Mouse (Mus musculus) left cerebral cortex, adult 11 months (tissue): ENCODE measurements at regions not wholly inside any gene's neighbourhood (a gene's known extent, or its start where the extent isn't known, plus 50 kb on each side); places are given as distances from the start of the nearest gene placed in this dataset.
A peak's percentile ranks its signal among the peaks of the same experiment; 100 is the strongest.
"Not testable (repeated sequence)": the region's sequence is repeated elsewhere in the genome, so short reads cannot be mapped to it uniquely, and the experiment has no call there.

ENCODE experiments used
- DNase-seq: peaks from one replicate; pipeline ENCODE4 v3.0.0; 2022; ENCODE audit warnings: low spot score

GRCm38 (mm10) chr11:91524019-91524418 lies 53.3 kb downstream of the Kif2b start:
- DNase-seq, result no peak

DNA sequence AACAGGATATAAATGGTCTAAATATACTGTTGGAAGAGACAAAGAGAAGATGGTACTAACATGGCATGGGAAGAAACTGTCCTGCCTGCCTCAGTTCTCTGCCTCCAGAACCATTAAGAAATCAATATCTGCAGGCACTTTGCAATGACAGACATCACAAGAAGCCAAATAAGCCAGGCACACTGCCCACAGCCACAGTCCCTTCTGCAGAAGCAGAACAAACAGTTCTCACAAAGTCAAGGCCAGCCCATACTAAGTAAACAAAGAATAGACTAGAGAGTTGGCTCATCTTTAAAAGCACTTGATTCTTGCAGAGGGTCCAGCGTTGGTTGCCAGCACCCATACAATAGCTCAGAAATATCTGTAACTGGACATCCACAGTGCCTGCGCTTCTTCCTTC lies 98.1 kb downstream of the Kif2b start:
- no peak for DNase-seq

DNA sequence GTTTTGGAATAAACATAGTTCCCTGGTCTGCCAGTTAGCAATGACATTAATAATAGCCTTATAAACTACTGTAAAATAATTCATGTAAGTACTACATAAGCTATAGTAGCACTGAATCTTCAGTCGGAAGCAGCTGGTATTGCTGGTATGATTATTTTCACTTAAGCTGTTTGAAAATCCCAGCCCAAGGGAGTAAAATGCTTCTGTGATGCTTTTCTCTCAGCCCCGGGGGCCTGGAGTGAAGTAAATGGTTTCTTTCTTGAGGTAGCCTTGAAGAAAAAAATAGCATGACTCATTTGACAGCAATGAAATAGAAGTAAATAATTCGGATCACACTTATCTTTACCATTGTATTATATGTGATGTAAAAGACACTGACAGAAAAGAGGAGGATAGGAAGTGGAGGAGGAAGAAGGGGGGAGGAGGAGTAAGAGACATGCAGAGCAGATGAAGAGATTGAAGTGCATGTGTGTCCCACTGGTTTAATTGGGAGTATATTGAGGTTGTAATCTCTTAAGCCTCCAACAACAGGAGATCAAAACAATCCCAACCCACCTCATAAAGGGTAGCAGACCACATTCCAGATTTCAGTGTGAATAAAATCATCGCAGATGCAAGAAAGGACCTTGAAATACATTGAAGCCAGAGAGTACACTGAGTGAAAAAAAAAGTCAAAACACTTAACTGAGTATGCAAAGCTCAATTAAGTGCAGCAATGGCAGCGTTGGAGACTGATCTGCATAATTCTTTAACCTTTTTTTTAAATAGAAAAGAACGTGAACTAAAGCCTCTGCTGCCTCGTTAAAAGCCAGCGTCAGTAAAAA lies 113.6 kb downstream of the Kif2b start:
- DNase-seq, result no peak

DNA sequence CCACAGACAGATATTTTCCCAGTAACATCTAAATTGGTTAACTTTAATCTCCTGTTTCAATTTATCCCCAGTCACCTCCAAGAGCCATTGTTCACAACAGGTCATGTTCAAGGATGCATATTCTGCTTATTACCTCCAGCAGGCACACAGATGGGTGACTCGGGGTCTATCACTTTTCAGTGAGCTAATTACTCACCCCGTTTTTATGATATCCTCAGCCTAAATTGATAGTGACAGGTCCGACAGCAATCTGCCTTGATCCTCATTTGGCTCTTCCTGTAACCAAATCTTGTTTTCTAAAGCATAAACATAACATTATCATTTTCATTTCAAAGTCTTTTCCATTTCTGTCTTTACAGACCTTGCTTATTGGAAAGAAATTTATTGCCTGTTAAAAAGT lies 115.4 kb downstream of the Kif2b start:
- no peak for DNase-seq

- DNase-seq, result peak; percentile 34
Measured at GRCm38 (mm10) chr11:91442361-91442760, 135.0 kb downstream of the Kif2b start.

GRCm38 (mm10) chr11:91432195-91432594 lies 145.2 kb downstream of the Kif2b start:
- no peak for DNase-seq

DNA sequence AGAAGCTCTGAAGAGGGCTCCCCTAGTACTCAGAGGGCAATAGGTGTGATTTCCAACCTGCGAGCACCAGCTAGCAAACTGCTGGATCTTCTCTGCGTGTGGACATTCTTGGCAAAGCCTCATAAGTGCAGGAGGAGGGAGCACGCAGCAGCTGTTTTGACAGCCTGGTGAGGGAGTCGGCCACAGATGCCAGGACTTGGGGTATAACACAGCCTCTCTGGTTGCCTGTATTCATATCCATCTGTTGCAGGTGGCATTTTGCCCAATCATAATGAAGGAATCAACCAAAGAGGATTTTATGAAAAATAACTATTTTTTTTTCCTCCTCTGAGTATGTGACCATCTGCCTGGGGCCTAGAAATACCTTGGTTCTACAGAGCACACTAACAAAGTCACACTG lies 150.6 kb downstream of the Kif2b start:
- peak; percentile 51 for DNase-seq

- DNase-seq, result no peak
Measured at GRCm38 (mm10) chr11:91387172-91387571, 190.2 kb downstream of the Kif2b start.

DNA sequence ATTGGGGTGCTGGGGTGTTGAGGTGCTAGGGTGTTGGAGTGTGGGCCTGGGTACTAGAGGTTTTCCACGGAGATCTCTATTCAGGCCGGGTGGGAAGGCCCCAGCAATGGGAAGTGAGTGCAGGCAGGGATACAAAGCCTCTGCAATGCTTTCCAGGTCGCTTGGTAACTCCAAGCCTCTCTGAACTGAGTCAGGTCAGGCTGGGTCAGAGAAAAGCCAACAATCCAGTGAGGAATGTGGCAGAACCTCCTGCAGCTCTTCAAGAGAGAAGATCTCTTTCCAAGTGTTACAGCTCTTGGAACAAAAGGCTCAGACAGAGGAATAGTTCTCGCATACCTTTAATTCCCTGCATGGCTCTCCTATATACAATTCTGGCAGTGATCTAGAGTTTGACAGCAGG lies 220.3 kb downstream of the Kif2b start:
- no peak for DNase-seq

- no peak for DNase-seq
Measured at GRCm38 (mm10) chr11:91342629-91343028, 234.7 kb downstream of the Kif2b start.

DNA sequence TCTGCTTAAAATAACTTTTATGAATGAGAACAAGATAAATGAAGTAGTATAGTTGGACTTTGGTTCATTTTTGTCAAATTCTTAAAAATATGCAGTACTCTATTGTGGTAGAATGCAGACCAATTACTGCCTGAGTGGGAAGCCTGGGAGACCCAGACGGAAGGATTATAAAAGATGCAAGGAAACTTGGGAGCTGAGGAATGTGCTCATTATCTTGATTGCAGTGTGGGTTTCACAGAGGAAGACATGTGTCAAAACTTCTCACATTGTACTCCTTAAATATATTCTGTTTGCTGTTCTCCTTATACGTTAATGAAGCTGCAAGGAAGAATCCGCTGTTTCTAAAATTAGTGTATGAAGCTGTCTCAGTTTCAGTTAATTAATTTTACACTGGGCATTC lies 244.3 kb downstream of the Kif2b start:
- DNase-seq, result no peak

DNA sequence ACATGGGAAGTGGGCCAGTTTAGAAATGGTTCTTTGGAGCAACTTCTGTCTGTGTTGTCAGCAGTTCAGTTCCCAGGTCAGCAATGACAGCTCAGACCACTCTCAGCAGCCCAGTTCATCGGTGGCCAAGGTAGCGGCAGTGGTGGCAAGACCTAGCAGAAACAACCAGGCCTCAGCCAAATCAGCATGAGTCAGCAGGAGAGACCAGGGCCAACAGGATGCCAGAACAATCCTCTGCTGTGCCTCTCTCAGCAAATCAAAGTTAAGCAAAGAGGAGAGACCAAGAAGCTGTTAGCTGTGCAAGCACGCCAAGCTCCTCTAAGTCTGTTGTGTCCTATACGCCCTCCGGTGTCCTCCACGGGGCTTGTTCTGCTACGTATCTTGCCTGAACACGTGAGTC lies 249.8 kb downstream of the Kif2b start:
- no peak for DNase-seq

GRCm38 (mm10) chr11:91310212-91310742 lies 267.1 kb downstream of the Kif2b start:
- DNase-seq, result no peak

DNA sequence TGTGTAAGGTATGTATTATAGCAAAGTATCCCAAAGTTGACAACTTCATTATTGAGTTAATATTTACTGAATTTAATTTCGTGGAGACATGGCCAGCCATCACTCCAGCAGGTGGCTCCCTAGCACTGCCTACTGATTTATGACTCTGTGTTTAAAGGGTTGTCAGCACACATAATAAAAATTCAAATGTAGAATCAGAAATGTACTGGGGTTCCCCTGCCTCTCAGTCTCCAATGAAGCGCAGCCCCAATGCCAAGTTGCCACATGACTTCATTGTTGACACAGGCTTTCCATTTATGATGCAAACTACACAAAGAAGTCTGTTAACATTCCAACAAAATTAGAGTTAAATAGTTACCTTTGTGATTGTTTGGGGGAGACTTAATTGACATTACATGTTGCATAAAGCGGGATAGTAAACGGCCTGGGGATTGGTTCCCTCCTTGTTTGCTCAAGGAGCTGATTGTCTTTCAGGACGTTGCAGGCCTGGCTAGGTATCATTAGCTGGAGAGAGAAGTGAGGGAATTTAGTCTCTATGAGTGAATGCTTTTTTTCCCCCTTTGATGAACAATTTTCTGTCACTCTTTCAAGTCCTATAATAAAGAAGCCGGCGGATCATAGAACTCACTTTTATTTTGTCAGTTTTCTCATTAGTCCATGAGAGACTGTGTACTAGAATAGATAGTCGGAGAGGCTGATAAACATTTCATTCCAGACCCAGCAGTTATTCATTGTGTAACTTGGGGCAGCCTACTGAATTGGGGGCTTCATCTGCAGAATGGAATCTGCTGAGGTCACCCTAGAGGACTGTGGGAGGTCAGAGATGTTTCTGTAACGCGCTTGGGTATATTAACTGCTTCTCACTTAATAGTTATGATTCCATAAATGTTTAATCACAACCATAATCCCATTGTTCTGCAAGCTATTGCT lies 287.9 kb downstream of the Kif2b start:
- DNase-seq, result peak; percentile 22

DNA sequence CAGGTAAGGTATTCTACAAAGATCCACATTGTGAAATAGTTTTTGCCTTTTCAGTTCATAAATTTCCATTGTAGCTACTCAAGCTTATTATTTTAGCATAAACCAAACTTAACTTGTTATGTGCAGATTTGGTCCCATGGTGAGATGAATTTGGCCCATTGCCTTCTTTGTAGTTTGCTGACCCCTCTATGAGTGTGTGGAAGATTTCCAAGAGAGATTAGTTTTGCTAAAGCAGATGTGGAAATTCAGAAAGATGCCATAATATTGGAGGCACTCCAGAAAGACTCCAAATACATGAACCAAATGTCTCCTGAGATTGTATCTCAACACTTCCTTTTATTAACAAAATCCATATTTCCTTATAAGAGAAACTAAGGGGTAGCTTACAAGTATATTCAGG lies 291.0 kb downstream of the Kif2b start:
- no peak for DNase-seq

DNA sequence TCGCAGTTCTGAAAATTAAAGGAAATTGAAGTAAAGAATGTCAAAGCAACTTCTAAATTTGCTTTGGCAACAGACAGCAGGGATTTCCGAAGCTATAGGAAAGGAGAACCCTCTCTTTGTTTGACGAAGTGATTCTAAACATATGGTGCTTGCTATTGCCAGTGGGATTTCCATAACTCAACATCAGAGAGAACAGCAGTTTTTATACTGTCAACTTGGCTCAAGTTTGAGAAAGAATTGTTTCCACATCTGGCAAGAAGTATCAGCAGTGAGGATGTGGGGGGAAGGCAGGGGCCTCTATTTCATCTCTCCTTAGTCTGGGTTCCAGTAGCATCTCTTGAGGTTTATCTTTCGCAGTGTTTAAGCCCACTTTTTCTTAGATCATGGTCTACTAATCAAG lies 315.1 kb downstream of the Kif2b start:
- no peak for DNase-seq

GRCm38 (mm10) chr11:91242061-91242460 lies 335.3 kb downstream of the Kif2b start:
- not testable (repeated sequence) for DNase-seq

DNA sequence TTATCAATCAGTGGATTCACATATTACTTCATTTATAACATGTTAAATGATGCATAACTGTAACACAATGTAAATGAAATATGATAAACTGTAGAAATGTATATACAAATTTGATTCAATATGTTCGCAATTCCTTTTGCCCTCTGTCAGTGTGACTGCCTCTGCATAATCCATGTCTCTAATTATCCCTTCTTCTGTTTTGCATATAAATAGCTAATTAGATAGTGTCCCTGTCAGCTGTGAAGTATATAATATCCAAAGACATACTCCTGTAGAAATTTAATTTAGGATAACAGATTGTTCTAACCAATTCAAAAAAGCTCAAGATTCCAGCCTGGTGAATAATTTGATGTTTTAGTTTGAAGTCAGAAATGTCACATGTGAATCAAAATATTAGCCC lies 361.2 kb downstream of the Kif2b start:
- DNase-seq, result no peak

GRCm38 (mm10) chr11:91213104-91213503 lies 364.3 kb downstream of the Kif2b start:
- DNase-seq, result no peak

GRCm38 (mm10) chr11:91206470-91206869 lies 370.9 kb downstream of the Kif2b start:
- DNase-seq, result no peak

DNA sequence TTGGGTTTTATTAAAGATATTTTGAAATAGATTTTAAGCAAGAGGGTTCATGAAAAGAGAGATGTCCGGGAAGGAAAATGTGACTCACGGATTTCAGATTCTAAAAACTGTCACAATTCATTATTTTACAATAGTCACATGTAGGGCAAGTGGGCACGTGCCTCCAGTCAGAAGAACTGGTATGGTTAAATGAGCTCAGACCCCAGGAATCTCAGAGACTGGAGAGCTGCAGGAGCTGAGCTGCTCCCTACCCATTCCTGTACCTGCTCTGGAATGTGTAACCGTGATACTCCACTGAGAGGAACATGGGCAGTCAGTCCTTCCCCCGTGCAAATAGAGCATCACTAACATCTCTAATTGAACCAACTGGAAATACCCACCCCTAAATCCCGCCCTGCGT lies 372.9 kb downstream of the Kif2b start:
- DNase-seq, result no peak

DNA sequence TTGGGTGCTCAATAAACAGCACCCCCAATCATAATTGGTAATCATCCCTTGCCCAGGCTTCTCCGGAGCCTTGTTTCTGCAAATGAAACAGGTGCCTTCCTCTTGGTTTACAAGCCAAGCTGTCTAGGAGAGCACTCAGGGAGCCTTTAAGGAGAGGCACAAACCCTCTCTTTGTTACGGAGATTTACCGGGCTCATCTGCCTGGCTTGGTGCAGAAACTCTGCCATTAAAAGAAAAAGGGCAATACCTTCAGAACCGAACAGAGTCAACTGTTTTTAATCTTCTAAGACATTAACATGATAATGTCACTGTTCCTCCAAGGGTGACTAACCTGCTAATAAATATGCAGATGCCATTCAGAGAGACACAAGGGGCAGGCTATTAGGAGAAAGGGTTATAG lies 380.5 kb downstream of the Kif2b start:
- DNase-seq, result no peak

DNA sequence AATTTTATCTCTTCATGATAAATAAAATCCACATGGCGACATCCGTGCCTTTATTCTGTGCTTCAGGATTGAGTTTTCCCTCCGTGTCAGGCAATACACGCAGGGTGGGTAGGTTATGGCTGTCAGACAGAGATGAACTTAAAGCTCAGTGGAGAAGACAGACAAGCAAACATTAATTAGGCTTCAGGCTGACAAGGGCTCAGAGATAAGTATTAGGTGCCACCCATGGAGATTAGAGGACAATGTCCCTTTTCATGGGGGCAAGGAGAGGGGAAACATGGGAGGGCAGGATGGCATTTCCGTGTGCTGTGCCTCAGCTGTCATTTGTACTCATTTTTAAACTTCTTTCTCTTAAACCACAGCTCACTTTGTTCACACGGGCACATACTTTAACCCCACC lies 381.0 kb downstream of the Kif2b start:
- DNase-seq, result no peak
